Comparison of ENCODE assay signal across 8 mouse cellular contexts in genomic region chr7:133114847-133115470, GRCm38 (mm10). TPM values are rescaled to one million over a fixed set of nuclear protein-coding genes. Genes with fewer than 3 reads are reported as not detected.
DNase-seq lines count a peak whose midpoint lies in the region; ATAC-seq and TF ChIP-seq lines count a peak whose summit lies in the region.

No protein-coding gene starts in this region.

- peak overlapping the region; percentile 45 for H3K4me2 ChIP-seq in forebrain, embryonic 13.5 days
- H3K4me2 ChIP-seq in intestine, embryonic 16.5 days (ENCODE audit: low read depth, low read length), result peak overlapping the region; percentile 56
- H3K4me2 ChIP-seq in liver, embryonic 16.5 days (ENCODE audit: low read depth, low read length), result peak overlapping the region; percentile 79

- peaks cover 90% of the 10 kb centered on the region for H3K4me1 ChIP-seq in forebrain, embryonic 13.5 days
- peaks cover 66% of the 10 kb centered on the region for H3K4me1 ChIP-seq in intestine, embryonic 16.5 days (ENCODE audit: control insufficient read depth, insufficient read depth, low read length)
- peaks cover 23% of the 10 kb centered on the region for H3K4me1 ChIP-seq in liver, embryonic 16.5 days (ENCODE audit: control insufficient read depth, low read depth, low read length)
- H3K4me1 ChIP-seq in small intestine, adult 2 months (ENCODE audit: control insufficient read depth, insufficient read depth, insufficient read length, low read length), result peaks cover 30% of the 10 kb centered on the region

- peak; percentile 20 for DNase-seq in thymus, postnatal 14 days
- DNase-seq in thymus, postnatal 10 days (ENCODE audit: low spot score in 2 of 2), result no peak
- no peak for DNase-seq in layer of hippocampus, postnatal 10 days (ENCODE audit: low spot score in 2 of 2)
- no peak for DNase-seq in urinary bladder, postnatal 4 days (ENCODE audit: low spot score in 2 of 2)

- no peaks in the 10 kb centered on the region for H3K36me3 ChIP-seq in forebrain, embryonic 13.5 days (ENCODE audit: poor library complexity, severe bottlenecking)
- H3K36me3 ChIP-seq in intestine, embryonic 16.5 days (ENCODE audit: control insufficient read depth, insufficient read depth, low read length), result no peaks in the 10 kb centered on the region
- no peaks in the 10 kb centered on the region for H3K36me3 ChIP-seq in liver, embryonic 16.5 days (ENCODE audit: control insufficient read depth, insufficient read depth)
- no peaks in the 10 kb centered on the region for H3K36me3 ChIP-seq in small intestine, adult 2 months (ENCODE audit: control insufficient read depth, insufficient read depth, low read length)

- peak overlapping the region; percentile 8; the same call in 1 of the 2 replicates for H3K27ac ChIP-seq in forebrain, embryonic 13.5 days
- peak overlapping the region; percentile 86 for H3K27ac ChIP-seq in intestine, embryonic 16.5 days (ENCODE audit: low read length)
- no peak overlapping the region for H3K27ac ChIP-seq in liver, embryonic 16.5 days (ENCODE audit: low read length)
- H3K27ac ChIP-seq in small intestine, adult 2 months (ENCODE audit: insufficient read depth, low read depth, low read length), result peak overlapping the region; percentile 94

- H3K9ac ChIP-seq in forebrain, embryonic 13.5 days, result no peak overlapping the region
- H3K9ac ChIP-seq in intestine, embryonic 16.5 days (ENCODE audit: low read depth, low read length), result peak overlapping the region; percentile 55
- no peak overlapping the region for H3K9ac ChIP-seq in liver, embryonic 16.5 days (ENCODE audit: low read depth, low read length)

- H3K4me3 ChIP-seq in forebrain, embryonic 13.5 days, result no peak overlapping the region
- H3K4me3 ChIP-seq in intestine, embryonic 16.5 days (ENCODE audit: low read length), result peak overlapping the region; percentile 33
- peak overlapping the region; percentile 56 for H3K4me3 ChIP-seq in liver, embryonic 16.5 days (ENCODE audit: low read depth, low read length)
- H3K4me3 ChIP-seq in small intestine, adult 2 months (ENCODE audit: low read depth, low read length), result peak overlapping the region; percentile 61

- TF ChIP-seq POLR2A in small intestine, adult 2 months (IDR thresholded peaks at IDR 0.05; ENCODE audit: low read depth, low read length), result peak; percentile 44; the same call in 1 of the 2 replicates

- TF ChIP-seq CTCF in small intestine, adult 2 months (IDR thresholded peaks at IDR 0.05; ENCODE audit: extremely low read depth, insufficient read length, insufficient replicate concordance, low read depth, low read length), result no peak

- H3K9me3 ChIP-seq in forebrain, embryonic 13.5 days (replicated peaks), result no peaks in the 10 kb centered on the region
- H3K9me3 ChIP-seq in intestine, embryonic 16.5 days (ENCODE audit: control insufficient read depth, low read length), result no peaks in the 10 kb centered on the region
- H3K9me3 ChIP-seq in liver, embryonic 16.5 days (replicated peaks; ENCODE audit: control insufficient read depth, low read length), result no peaks in the 10 kb centered on the region

- WGBS in forebrain, embryonic 13.5 days, result 19% methylated on average over 20 of the region's 20 CpGs
- WGBS in intestine, embryonic 16.5 days, result 12% methylated on average over 20 of the region's 20 CpGs
- 5% methylated on average over 20 of the region's 20 CpGs for WGBS in liver, embryonic 16.5 days (ENCODE audit: insufficient replicate concordance)
- 14% methylated on average over 19 of the region's 20 CpGs for WGBS in small intestine, adult 2 months

- no peaks in the 10 kb centered on the region for H3K27me3 ChIP-seq in forebrain, embryonic 13.5 days
- H3K27me3 ChIP-seq in intestine, embryonic 16.5 days (replicated peaks; ENCODE audit: control insufficient read depth, insufficient read depth, low read length), result no peaks in the 10 kb centered on the region
- H3K27me3 ChIP-seq in liver, embryonic 16.5 days (ENCODE audit: control insufficient read depth, insufficient read depth, low read depth, low read length), result peaks cover under 1% of the 10 kb centered on the region; the same call in 1 of the 2 replicates
- no peaks in the 10 kb centered on the region for H3K27me3 ChIP-seq in small intestine, adult 2 months (ENCODE audit: control insufficient read depth, insufficient read depth, low read length)

- ATAC-seq in forebrain, embryonic 13.5 days, result no peak
- peak; percentile 32 for ATAC-seq in intestine, embryonic 16.5 days
- ATAC-seq in liver, embryonic 16.5 days (ENCODE audit: low read depth), result peak; percentile 43; the same call in 1 of the 2 replicates

RNA-seq across cellular contexts. Expression of gene Fgfr2, which starts 8.2 kb away (rescaled TPM):
- polyA plus RNA-seq in forebrain, embryonic 13.5 days (2015; fragmentation: Nextera tagmentation; extraction: Ambion mirVana), result 47.9 and 56.7 TPM in 2 replicates
- polyA plus RNA-seq in intestine, embryonic 16.5 days (2015; fragmentation: Nextera tagmentation; extraction: Ambion mirVana), result 47.3 and 47.6 TPM in 2 replicates
- polyA plus RNA-seq in liver, embryonic 16.5 days (2015; fragmentation: Nextera tagmentation; extraction: Ambion mirVana), result 10.3 and 11.4 TPM in 2 replicates
- polyA plus RNA-seq in small intestine, adult 2 months (2012; rRNA removed), result 8.7 and 14.7 TPM in 2 replicates
- 10 to 100 TPM; 35.6 to 48.3 TPM for total RNA-seq in layer of hippocampus, postnatal 10 days (2021)

RNA-seq across cellular contexts. Expression of gene Ctbp2, which starts 9.2 kb away (rescaled TPM):
- polyA plus RNA-seq in forebrain, embryonic 13.5 days (2015; fragmentation: Nextera tagmentation; extraction: Ambion mirVana), result 104 and 106 TPM in 2 replicates
- 78.3 and 80.2 TPM in 2 replicates for polyA plus RNA-seq in intestine, embryonic 16.5 days (2015; fragmentation: Nextera tagmentation; extraction: Ambion mirVana)
- 6.6 and 6.8 TPM in 2 replicates for polyA plus RNA-seq in liver, embryonic 16.5 days (2015; fragmentation: Nextera tagmentation; extraction: Ambion mirVana)
- 28.4 and 33.8 TPM in 2 replicates for polyA plus RNA-seq in small intestine, adult 2 months (2012; rRNA removed)
- total RNA-seq in layer of hippocampus, postnatal 10 days (2021), result 10 to 100 TPM; 62.3 to 63.6 TPM
